Mouse (Mus musculus): ENCODE measurements at regions not wholly inside any gene's neighbourhood (a gene's known extent, or its start where the extent isn't known, plus 50 kb on each side); places are given as distances from the start of the nearest gene placed in this dataset.

DNA sequence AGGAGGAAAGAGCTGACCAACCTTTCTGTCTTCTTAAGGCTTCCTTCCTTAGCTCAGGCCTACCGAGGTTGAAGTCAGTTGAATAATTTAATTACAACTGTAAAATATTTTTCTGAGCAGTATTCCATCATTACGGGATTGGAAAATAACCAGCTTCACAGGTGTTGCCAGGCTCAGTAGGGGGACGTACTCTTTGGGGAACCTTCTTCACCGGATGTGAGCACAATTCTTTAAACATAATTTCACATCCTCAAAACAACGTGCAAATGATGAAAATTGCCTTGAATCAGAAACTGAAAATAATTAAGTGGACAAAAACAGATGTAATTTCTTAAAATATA is 515.9 kb downstream of the Tns3 start:
- DNase-seq (ENCODE audit: low spot score) = no peak
- ATAC-seq (ENCODE audit: low FRiP score) = no peak
- Histone ChIP-seq H3K4me1 (replicated peaks; ENCODE audit: control insufficient read depth, insufficient read depth, low read length) (no peaks in the 10 kb centered on the region), H3K27me3 (ENCODE audit: control insufficient read depth, insufficient read depth, low read length) (no peaks in the 10 kb centered on the region), H3K4me2 (replicated peaks) (no peak overlapping the region), H3K9me3 (ENCODE audit: control insufficient read depth, low read length) (no peaks in the 10 kb centered on the region), H3K27ac (no peak overlapping the region), H3K9ac (no peak overlapping the region), H3K4me3 (replicated peaks; ENCODE audit: low read length) (no peak overlapping the region), H3K36me3 (replicated peaks; ENCODE audit: control insufficient read depth, insufficient read depth) (no peaks in the 10 kb centered on the region)
- WGBS = 90% methylated on average over 5 of the region's 5 CpGs

GRCm38 (mm10) chr11:8147790-8148484 is 516.4 kb downstream of the Tns3 start:
- WGBS = 29% methylated on average over 6 of the region's 6 CpGs
- Histone ChIP-seq H3K4me2 (replicated peaks) (no peak overlapping the region), H3K36me3 (replicated peaks; ENCODE audit: control insufficient read depth, insufficient read depth) (no peaks in the 10 kb centered on the region), H3K4me1 (replicated peaks; ENCODE audit: control insufficient read depth, insufficient read depth, low read length) (no peaks in the 10 kb centered on the region), H3K27me3 (ENCODE audit: control insufficient read depth, insufficient read depth, low read length) (no peaks in the 10 kb centered on the region), H3K9me3 (ENCODE audit: control insufficient read depth, low read length) (no peaks in the 10 kb centered on the region), H3K4me3 (replicated peaks; ENCODE audit: low read length) (no peak overlapping the region), H3K27ac (no peak overlapping the region), H3K9ac (no peak overlapping the region)
- no peak for DNase-seq (ENCODE audit: low spot score)
- no peak for ATAC-seq (ENCODE audit: low FRiP score)

GRCm38 (mm10) chr11:8137366-8137765 is 527.0 kb downstream of the Tns3 start:
- Histone ChIP-seq H3K9me3 (ENCODE audit: control insufficient read depth, low read length) (no peaks in the 10 kb centered on the region), H3K36me3 (replicated peaks; ENCODE audit: control insufficient read depth, insufficient read depth) (no peaks in the 10 kb centered on the region), H3K4me1 (replicated peaks; ENCODE audit: control insufficient read depth, insufficient read depth, low read length) (no peaks in the 10 kb centered on the region), H3K27ac (no peak overlapping the region), H3K9ac (no peak overlapping the region), H3K4me3 (replicated peaks; ENCODE audit: low read length) (no peak overlapping the region), H3K4me2 (replicated peaks) (no peak overlapping the region), H3K27me3 (ENCODE audit: control insufficient read depth, insufficient read depth, low read length) (no peaks in the 10 kb centered on the region)
- DNase-seq (ENCODE audit: low spot score) (no peak), ATAC-seq (ENCODE audit: low FRiP score) (no peak)
- WGBS = 54% methylated on average over 4 of the region's 4 CpGs

- H3K9ac ChIP-seq = no peak overlapping the region
- no peak overlapping the region for H3K4me2 ChIP-seq (replicated peaks)
- no peaks in the 10 kb centered on the region for H3K27me3 ChIP-seq (ENCODE audit: control insufficient read depth, insufficient read depth, low read length)
- no peak overlapping the region for H3K4me3 ChIP-seq (replicated peaks; ENCODE audit: low read length)
- ATAC-seq (ENCODE audit: low FRiP score) (no peak), DNase-seq (ENCODE audit: low spot score) (no peak)
- no peak overlapping the region for H3K27ac ChIP-seq
- H3K9me3 ChIP-seq (ENCODE audit: control insufficient read depth, low read length) = no peaks in the 10 kb centered on the region
- H3K36me3 ChIP-seq (replicated peaks; ENCODE audit: control insufficient read depth, insufficient read depth) = no peaks in the 10 kb centered on the region
- 89% methylated on average over 4 of the region's 4 CpGs for WGBS
- no peaks in the 10 kb centered on the region for H3K4me1 ChIP-seq (replicated peaks; ENCODE audit: control insufficient read depth, insufficient read depth, low read length)
Measured at GRCm38 (mm10) chr11:8136666-8137065, 527.7 kb downstream of the Tns3 start.

GRCm38 (mm10) chr11:8109286-8109685 is 555.0 kb downstream of the Tns3 start:
- Histone ChIP-seq H3K36me3 (replicated peaks; ENCODE audit: control insufficient read depth, insufficient read depth) (no peaks in the 10 kb centered on the region), H3K4me1 (replicated peaks; ENCODE audit: control insufficient read depth, insufficient read depth, low read length) (no peaks in the 10 kb centered on the region), H3K4me2 (replicated peaks) (no peak overlapping the region), H3K27me3 (ENCODE audit: control insufficient read depth, insufficient read depth, low read length) (no peaks in the 10 kb centered on the region), H3K9me3 (ENCODE audit: control insufficient read depth, low read length) (no peaks in the 10 kb centered on the region), H3K9ac (no peak overlapping the region), H3K27ac (no peak overlapping the region), H3K4me3 (replicated peaks; ENCODE audit: low read length) (no peak overlapping the region)
- WGBS = 90% methylated on average over 2 of the region's 2 CpGs
- ATAC-seq (ENCODE audit: low FRiP score) (no peak), DNase-seq (ENCODE audit: low spot score) (no peak)

DNA sequence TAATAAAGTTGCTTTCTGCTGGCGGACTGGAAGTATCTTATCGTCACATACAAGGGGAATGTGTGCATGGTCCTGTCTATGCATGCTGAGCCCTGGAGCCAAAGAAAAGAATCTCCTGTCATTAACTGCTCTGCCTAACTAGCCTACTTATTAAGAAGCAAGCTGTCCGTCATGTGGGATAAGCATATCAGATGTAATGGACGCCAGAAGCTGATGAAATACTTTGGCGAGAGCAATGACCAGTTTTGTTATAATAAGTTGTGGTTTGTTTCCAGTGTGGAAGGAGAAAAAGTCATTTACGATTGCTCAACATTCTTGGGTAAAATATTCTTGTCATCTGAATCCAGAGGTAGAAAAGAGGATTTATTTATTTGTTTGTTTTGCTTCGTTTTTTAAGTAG is 563.2 kb downstream of the Tns3 start:
- no peak overlapping the region for H3K4me2 ChIP-seq (replicated peaks)
- H3K9me3 ChIP-seq (ENCODE audit: control insufficient read depth, low read length) = no peaks in the 10 kb centered on the region
- no peak overlapping the region for H3K4me3 ChIP-seq (replicated peaks; ENCODE audit: low read length)
- no peaks in the 10 kb centered on the region for H3K4me1 ChIP-seq (replicated peaks; ENCODE audit: control insufficient read depth, insufficient read depth, low read length)
- no peaks in the 10 kb centered on the region for H3K36me3 ChIP-seq (replicated peaks; ENCODE audit: control insufficient read depth, insufficient read depth)
- ATAC-seq (ENCODE audit: low FRiP score) (no peak), DNase-seq (ENCODE audit: low spot score) (no peak)
- H3K27me3 ChIP-seq (ENCODE audit: control insufficient read depth, insufficient read depth, low read length) = no peaks in the 10 kb centered on the region
- H3K27ac ChIP-seq = no peak overlapping the region
- H3K9ac ChIP-seq = no peak overlapping the region
- 86% methylated on average over 7 of the region's 7 CpGs for WGBS

DNA sequence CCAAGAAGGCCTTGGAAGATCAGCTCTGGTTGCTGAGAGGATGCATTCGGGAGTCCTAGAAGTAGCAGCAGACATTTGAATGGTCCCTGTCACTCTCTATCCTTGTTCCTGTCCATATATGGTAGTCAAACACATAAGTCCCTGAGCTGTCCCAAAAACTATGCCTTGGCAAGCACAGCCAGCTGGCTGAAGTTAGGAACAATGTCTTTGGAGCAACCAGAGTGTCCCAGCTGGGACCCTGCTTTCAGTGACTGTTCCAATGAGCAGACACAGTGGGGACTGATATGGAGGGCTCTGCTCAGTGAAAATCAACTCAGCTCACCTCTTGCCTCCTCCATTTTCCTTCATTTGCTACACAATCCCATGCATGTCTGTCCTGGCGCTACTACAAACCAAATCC is 580.0 kb downstream of the Tns3 start:
- Histone ChIP-seq H3K4me1 (replicated peaks; ENCODE audit: control insufficient read depth, insufficient read depth, low read length) (no peaks in the 10 kb centered on the region), H3K36me3 (replicated peaks; ENCODE audit: control insufficient read depth, insufficient read depth) (no peaks in the 10 kb centered on the region), H3K27me3 (ENCODE audit: control insufficient read depth, insufficient read depth, low read length) (no peaks in the 10 kb centered on the region), H3K9me3 (ENCODE audit: control insufficient read depth, low read length) (no peaks in the 10 kb centered on the region), H3K9ac (no peak overlapping the region), H3K4me2 (replicated peaks) (no peak overlapping the region), H3K4me3 (replicated peaks; ENCODE audit: low read length) (no peak overlapping the region), H3K27ac (no peak overlapping the region)
- DNase-seq (ENCODE audit: low spot score) (no peak), ATAC-seq (ENCODE audit: low FRiP score) (no peak)
- WGBS = 93% methylated on average over 2 of the region's 2 CpGs

GRCm38 (mm10) chr11:8082811-8083210 is 581.5 kb downstream of the Tns3 start:
- Histone ChIP-seq H3K27me3 (ENCODE audit: control insufficient read depth, insufficient read depth, low read length) (no peaks in the 10 kb centered on the region), H3K4me2 (replicated peaks) (no peak overlapping the region), H3K9ac (no peak overlapping the region), H3K4me3 (replicated peaks; ENCODE audit: low read length) (no peak overlapping the region), H3K36me3 (replicated peaks; ENCODE audit: control insufficient read depth, insufficient read depth) (no peaks in the 10 kb centered on the region), H3K4me1 (replicated peaks; ENCODE audit: control insufficient read depth, insufficient read depth, low read length) (no peaks in the 10 kb centered on the region), H3K9me3 (ENCODE audit: control insufficient read depth, low read length) (no peaks in the 10 kb centered on the region), H3K27ac (no peak overlapping the region)
- DNase-seq (ENCODE audit: low spot score) = no peak
- no peak for ATAC-seq (ENCODE audit: low FRiP score)
- 88% methylated on average over 4 of the region's 6 CpGs for WGBS

GRCm38 (mm10) chr11:8073321-8073720 is 591.0 kb downstream of the Tns3 start:
- Histone ChIP-seq H3K4me2 (replicated peaks) (no peak overlapping the region), H3K36me3 (replicated peaks; ENCODE audit: control insufficient read depth, insufficient read depth) (no peaks in the 10 kb centered on the region), H3K27ac (no peak overlapping the region), H3K4me1 (replicated peaks; ENCODE audit: control insufficient read depth, insufficient read depth, low read length) (no peaks in the 10 kb centered on the region), H3K9ac (no peak overlapping the region), H3K9me3 (ENCODE audit: control insufficient read depth, low read length) (no peaks in the 10 kb centered on the region), H3K27me3 (ENCODE audit: control insufficient read depth, insufficient read depth, low read length) (no peaks in the 10 kb centered on the region), H3K4me3 (replicated peaks; ENCODE audit: low read length) (no peak overlapping the region)
- ATAC-seq (ENCODE audit: low FRiP score) = no peak
- WGBS = 85% methylated on average over 1 of the region's 1 CpGs
- DNase-seq (ENCODE audit: low spot score) = no peak

GRCm38 (mm10) chr11:8068873-8069272 is 595.5 kb downstream of the Tns3 start:
- Histone ChIP-seq H3K36me3 (replicated peaks; ENCODE audit: control insufficient read depth, insufficient read depth) (no peaks in the 10 kb centered on the region), H3K4me1 (replicated peaks; ENCODE audit: control insufficient read depth, insufficient read depth, low read length) (no peaks in the 10 kb centered on the region), H3K27me3 (ENCODE audit: control insufficient read depth, insufficient read depth, low read length) (no peaks in the 10 kb centered on the region), H3K9me3 (ENCODE audit: control insufficient read depth, low read length) (no peaks in the 10 kb centered on the region), H3K9ac (no peak overlapping the region), H3K4me2 (replicated peaks) (no peak overlapping the region), H3K4me3 (replicated peaks; ENCODE audit: low read length) (no peak overlapping the region), H3K27ac (no peak overlapping the region)
- WGBS = 28% methylated on average over 3 of the region's 3 CpGs
- ATAC-seq (ENCODE audit: low FRiP score) (0 out of 2 replicates have a peak, but pooled peaks have one; percentile 48), DNase-seq (ENCODE audit: low spot score) (no peak)

All from hindbrain, embryonic 14.5 days (tissue).